Mouse (Mus musculus): ENCODE data around the gene Nrcam.
A peak's percentile ranks its signal among the peaks of the same experiment; 100 is the strongest.
"Not testable (repeated sequence)": the region's sequence is repeated elsewhere in the genome, so short reads cannot be mapped to it uniquely, and the experiment has no call there.

Nrcam gene

GRCm38 (mm10) chr12:44328381-44329315, at the start of gene Nrcam:
Gene Nrcam, plus strand, starts transcription at chr12:44328885.
- no peak for DNase-seq (ENCODE audit: low read depth, low spot score)

GRCm38 (mm10) chr12:44280147-44280546, 48.5 kb upstream of the Nrcam start:
- not testable (repeated sequence) for DNase-seq (ENCODE audit: low read depth, low spot score)

GRCm38 (mm10) chr12:44281534-44281933, 47.2 kb upstream of the Nrcam start:
- no peak for DNase-seq (ENCODE audit: low read depth, low spot score)

DNA sequence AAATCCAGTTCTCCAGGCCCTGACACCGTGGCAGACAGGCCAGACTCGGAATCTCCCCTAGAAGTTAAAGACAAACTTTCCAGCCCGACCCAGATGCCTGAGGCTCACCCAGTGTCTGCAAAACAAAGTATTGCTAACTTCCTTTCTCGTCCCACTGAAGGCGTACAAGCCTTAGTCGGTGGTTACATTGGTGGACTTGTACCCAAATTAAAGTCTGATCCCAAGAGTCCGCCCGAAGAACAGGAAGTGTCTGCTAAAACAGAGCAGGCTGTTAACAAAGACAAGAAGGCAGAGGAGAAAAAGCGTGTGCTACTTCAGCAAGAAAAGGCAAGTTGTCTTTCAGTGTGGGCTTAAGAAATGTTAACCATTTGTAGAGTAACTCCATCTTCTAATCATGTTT, 45.3 kb upstream of the Nrcam start:
- no peak for DNase-seq (ENCODE audit: low read depth, low spot score)

- DNase-seq (ENCODE audit: low read depth, low spot score) = no peak
These were observed 41.7 kb upstream of the Nrcam start for GRCm38 (mm10) chr12:44286992-44287391.

GRCm38 (mm10) chr12:44292281-44292680, 36.4 kb upstream of the Nrcam start:
- peak; percentile 69 for DNase-seq (ENCODE audit: low read depth, low spot score)

GRCm38 (mm10) chr12:44300793-44301192, 27.9 kb upstream of the Nrcam start:
- DNase-seq (ENCODE audit: low read depth, low spot score) = no peak

GRCm38 (mm10) chr12:44304012-44304411, 24.7 kb upstream of the Nrcam start:
- no peak for DNase-seq (ENCODE audit: low read depth, low spot score)

- no peak for DNase-seq (ENCODE audit: low read depth, low spot score)
These were observed 23.8 kb upstream of the Nrcam start for GRCm38 (mm10) chr12:44304869-44305268.

DNA sequence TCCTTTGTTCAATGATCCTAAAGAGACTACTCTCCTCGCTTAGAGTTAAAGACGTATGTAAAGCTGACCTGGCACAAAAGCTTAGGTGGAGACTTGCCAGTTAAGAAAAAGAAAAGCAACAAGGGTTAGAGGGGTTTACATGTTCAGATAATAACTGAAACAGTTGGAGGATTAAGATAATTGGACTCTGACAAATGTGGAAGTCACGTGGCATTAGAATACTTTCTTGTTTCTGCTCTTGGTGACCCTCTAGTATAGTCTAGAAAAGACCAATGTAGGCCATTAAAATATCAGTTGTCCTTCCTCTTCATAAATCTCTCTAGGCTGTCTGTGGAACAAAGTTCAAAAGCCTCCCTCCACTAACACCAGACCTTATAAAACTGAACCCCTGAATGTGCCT, 20.5 kb upstream of the Nrcam start:
- DNase-seq (ENCODE audit: low read depth, low spot score) = no peak

GRCm38 (mm10) chr12:44315212-44315611, 13.5 kb upstream of the Nrcam start:
- DNase-seq (ENCODE audit: low read depth, low spot score) = no peak

DNA sequence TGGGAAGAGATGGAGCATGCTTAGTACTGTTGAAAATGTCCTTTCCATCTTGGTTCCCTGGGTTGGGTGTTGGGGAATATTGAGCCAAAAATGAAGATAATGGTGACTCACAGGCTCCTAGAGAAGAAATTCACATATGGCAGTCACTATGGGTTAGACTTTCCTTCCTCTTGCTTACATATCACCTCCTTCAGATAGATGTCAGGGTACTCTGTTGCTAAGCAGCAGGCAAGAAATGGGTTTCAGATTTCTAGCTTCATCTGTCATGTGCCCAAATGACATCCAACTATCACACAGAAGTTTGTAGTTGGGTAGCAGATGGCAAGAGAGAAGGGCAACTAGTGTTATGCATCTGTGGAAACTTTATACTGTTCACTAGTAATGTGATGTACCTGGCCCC, 3.6 kb upstream of the Nrcam start:
- peak; percentile 74 for DNase-seq (ENCODE audit: low read depth, low spot score)

- DNase-seq (ENCODE audit: low read depth, low spot score) = no peak
These were observed 1.2 kb upstream of the Nrcam start for GRCm38 (mm10) chr12:44327452-44327851.

GRCm38 (mm10) chr12:44329316-44330215, 881 bp downstream of the Nrcam start:
- DNase-seq (ENCODE audit: low read depth, low spot score) = no peak

- DNase-seq (ENCODE audit: low read depth, low spot score) = no peak
These were observed 1.6 kb downstream of the Nrcam start for GRCm38 (mm10) chr12:44330216-44330719.

DNA sequence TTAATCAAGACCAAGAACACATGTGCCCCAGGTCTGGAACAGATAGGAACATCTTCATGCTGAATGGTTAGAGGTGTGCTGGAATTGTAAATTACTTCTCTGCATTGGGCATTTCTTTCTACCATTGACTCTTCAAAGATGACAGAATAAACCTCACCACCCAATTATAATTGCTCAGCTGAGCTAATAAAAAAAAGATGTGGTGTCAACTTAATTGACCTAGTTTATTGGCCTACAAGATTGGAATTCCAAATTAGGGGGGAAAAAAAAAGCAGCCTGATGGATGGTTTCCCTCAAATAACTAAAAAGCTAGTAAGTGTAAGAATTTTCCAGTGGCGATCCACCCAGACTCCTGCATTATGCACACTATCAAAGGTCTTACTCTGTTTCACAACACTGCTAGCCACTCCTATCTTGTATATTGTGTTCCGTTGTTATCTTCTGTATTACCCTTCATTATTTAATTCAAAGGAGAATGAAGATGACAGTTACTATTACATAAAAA, 8.5 kb downstream of the Nrcam start:
- no peak for DNase-seq (ENCODE audit: low read depth, low spot score)

DNA sequence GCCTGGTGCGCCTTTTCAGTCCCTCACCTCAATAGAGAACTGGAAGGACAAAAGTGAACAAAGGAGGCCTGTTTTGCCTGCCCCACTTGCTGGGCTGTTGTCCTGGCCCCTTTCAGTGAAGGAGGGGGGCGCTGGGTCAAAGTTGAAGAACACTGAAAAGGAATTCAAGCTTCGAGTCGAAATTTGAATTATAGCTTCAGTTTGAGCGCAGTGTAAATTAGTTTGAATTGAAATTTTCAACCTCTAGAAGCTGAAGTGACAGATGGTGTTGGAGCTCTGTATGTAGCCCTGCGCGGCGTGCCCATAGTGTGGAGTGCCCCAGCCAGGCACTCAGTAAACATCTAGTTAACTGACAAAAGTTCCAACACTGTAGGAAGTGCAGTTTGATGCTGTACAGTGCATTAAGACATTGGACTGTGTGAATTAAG, 9.5 kb downstream of the Nrcam start:
- no peak for DNase-seq (ENCODE audit: low read depth, low spot score)

GRCm38 (mm10) chr12:44344075-44344474, 15.4 kb downstream of the Nrcam start:
- DNase-seq (ENCODE audit: low read depth, low spot score) = no peak

DNA sequence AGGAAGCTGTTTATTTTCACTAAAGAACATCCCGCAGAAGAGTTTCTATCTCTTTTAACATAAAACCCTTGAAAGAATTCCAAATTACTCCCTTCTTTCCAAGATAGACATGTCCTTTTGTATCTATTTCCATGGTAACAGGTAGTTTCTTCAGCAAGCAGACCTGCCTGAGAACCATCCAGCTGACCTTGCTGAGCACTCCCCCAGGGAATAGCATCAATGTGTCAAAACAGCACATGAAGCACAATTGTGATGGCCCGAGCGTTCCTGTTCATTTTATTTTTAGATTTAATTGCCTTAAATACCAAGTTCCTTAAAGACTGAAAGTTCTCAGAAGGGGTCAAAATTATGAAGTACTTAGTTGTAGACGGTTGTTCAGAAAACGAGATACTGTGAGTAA, 16.6 kb downstream of the Nrcam start:
- no peak for DNase-seq (ENCODE audit: low read depth, low spot score)

GRCm38 (mm10) chr12:44346143-44346542, 17.5 kb downstream of the Nrcam start:
- DNase-seq (ENCODE audit: low read depth, low spot score) = no peak

- DNase-seq (ENCODE audit: low read depth, low spot score) = no peak
These were observed 26.4 kb downstream of the Nrcam start for GRCm38 (mm10) chr12:44355116-44355515.

DNA sequence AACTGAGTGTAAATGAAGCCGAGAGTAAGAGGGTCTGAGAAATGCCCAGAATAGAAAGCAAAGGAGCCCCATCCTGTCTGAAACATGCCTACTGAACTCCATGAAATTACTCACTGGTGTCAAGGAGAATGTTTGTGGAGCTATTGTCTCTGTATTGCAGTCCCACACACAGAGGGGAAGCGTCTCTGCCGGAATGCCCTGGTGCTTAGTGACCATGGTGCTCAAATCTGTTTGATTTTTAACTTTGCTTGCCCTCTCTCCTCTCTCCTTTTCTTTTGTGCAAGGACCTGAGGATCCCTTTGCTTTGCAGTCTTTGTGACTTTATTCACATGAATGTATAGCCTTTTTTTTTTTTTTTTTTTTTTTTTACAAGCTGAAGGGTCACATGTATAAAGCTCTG, 28.8 kb downstream of the Nrcam start:
- no peak for DNase-seq (ENCODE audit: low read depth, low spot score)
